Mouse (Mus musculus) layer of hippocampus, adult 8-10 months (tissue): ENCODE measurements around the gene Adig. TPM values are rescaled to one million over a fixed set of nuclear protein-coding genes. Genes with fewer than 3 reads are reported as not detected.
A peak's percentile ranks its signal among the peaks of the same experiment; 100 is the strongest.

Experiments used
- DNase-seq, 2 experiments: peaks; one replicate each; pipeline ENCODE4 v3.0.0; 2022; ENCODE audit warnings: low spot score in 2 of 2
- total RNA-seq, 4 experiments: library from RNA; stranded (reverse); gene quantifications; 2 replicates each; pipeline ENCODE4 v1.2.4; 2022

Adig gene
- total RNA-seq, 4 experiments from 2014 or later = not detected

DNA sequence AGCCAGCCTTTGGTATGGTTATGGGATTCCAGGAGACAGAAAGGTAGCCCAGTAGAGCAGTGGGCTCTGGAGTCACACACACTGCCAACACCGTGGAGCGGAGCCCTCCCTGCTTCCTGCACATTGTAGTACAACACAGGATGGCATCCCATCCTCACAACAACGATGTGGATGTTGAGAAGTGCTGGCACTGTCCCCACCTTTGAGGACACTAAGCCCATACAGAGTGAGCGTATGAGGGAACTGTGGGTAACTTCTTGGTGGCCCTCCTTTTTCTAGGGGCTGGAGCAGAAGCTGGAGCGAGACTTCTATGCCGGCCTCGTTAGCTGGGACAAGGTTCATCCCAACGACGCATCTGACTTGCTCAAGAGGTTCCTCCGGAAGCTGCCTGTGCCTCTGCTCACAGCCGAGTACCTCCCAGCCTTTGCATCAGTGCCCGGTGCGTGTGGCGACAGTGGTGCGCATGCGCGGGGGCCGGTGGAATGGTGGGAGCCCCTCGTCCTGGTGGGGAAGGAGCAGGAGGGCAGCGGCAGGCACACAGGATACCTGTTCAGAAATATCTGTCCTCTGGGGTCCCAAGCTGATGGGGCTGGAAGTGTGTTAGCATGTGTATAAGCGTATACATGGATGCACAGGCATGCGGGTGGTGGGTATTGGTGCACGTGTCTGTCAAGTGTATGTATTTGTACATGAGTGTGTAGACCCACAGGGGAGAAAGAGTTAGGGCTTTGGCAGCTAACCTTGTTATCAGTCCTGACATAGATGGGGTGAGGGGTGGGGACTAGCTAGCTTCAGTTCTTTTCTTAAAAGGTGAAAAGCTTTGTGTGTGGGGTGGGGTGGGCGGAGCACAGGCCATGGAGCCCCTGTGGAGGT lies 37.3 kb downstream of the Adig start:
- no peak for DNase-seq

DNA sequence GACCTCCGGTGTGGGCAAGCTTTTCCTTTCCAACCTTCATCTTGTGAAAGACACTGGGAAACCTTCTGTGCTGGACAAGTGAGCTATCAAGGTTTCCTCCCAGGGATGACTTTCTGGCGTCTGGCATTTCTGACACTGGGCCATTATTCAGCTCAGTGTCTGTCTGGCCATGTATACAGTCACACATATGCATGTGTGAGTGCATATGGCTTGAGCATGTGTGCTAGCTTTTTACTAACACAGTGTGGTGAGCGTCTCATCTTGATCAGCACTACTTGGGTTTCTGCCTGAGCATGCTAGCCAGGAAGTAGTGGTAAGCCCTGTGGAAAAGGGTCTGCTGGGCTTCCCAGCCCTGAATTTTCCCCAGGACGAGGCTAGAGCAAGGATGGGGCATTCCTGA lies 38.9 kb downstream of the Adig start:
- DNase-seq = no peak

- no peak for DNase-seq
Observed at GRCm38 (mm10) chr2:158545266-158545665, 42.9 kb downstream of the Adig start.

DNA sequence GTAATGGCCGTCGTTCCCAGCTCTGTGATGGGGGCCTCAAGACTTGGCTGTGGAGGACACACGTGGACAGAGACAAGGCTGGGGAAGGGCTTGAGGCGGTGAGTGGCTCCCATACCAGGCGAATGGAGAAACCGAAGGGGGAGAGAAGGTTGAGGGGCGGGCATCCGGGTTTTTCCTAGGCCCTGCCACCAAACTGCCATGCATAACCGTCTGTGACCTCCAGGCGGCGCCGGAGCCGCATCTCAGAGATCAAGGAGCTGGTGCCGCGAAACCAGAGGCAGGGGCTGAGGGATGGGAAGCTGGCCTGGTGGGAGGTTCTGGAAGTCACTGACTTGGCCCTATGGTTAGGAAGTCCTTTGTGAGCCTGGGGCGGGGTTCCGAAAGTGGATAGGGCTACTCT lies 44.3 kb downstream of the Adig start:
- DNase-seq = peak; percentile 54 to 81

DNA sequence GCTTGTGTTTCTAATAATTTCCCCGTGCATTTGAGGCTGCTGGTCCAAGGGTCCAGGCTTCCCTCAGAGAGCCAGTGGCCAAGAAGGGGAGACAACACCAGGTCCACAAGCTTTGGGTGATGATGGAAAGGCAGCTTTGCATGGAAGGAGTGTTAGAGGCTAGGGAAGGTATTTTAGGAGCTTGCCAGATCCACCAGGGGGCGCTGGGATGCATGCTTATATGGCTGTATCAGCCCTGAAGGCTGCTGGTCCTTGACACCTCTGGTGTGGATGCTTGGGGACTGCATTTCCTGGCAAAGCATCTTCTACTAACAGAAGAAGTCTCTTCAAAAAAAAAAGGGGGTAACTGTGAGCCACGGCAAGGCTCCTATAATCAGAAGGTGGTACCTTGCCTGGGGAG lies 47.7 kb downstream of the Adig start:
- peak; percentile 61 to 80 for DNase-seq

DNA sequence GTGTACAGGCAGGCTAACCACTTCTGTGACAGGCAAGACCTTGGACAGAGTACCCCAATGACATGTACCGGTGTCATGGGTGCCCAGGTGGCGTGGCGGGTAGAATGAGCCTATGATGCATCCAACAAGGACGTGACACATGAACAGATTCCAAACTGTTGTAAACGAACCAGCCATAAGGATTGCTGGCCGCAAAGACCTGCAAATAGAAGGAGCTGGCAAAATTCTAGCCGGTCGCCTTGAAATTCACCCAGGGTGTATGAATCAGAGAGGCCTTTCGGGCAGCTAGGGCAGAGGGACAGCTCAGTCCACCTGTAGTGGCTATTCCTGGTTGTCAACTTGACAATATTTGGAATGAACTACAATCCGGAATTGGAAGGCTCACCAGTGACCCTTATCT lies 52.0 kb downstream of the Adig start:
- no peak for DNase-seq

- no peak for DNase-seq
Observed at GRCm38 (mm10) chr2:158555252-158555651, 52.8 kb downstream of the Adig start.

DNA sequence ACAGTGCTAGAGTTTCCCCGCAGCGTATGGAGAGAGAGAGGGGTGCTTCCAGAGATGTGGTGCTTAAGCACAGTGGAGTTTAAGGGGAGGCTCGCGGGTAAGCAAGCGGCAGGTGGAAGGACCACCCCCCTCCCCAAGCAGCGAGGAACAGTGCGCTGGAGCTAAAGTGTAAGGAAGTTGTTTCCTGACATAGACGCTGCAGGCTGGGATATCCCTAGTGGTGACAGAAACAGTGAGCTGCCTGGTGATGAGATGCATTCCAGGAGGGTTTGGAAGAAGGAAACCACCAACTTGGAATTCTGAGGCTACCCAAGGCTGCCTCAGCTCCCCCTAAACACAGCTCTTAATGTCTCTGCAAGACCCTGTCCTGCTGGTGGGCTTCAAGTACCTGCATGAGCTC lies 53.4 kb downstream of the Adig start:
- DNase-seq = no peak

DNA sequence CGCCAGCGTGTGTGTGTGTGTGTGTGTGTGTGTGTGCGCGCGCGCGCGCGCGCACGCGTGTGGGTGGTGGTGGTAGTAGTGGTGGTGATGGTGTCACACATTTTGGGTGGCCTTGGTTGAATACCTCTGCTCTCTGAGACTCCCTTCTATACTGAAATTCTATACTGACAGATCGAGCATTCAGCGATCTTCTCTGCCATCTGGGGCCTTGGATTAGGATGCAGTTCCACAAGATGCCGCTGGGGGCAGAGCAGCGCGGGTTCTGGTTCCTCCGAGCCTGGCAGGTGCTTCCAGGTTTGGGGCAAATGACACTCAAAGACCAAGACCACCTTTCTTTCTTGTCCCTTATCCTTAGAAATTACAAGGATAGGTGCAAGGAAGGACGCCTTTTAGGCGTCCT lies 53.8 kb downstream of the Adig start:
- peak; percentile 41 to 82 for DNase-seq

GRCm38 (mm10) chr2:158556750-158557149 lies 54.3 kb downstream of the Adig start:
- no peak for DNase-seq

Other genes with a start within 250 kb of the Adig start
- gene Bpi, start 244.5 kb upstream of the Adig start, total RNA-seq = not detected
- 1 to 10 TPM; 2.1 to 2.9 (median 2.6) TPM for gene Lbp, start 196.1 kb upstream of the Adig start, total RNA-seq
- 100 to 1,000 TPM; 519 to 896 (median 704) TPM for gene Snhg11, start 127.0 kb upstream of the Adig start, total RNA-seq
- gene Ralgapb, start 92.8 kb upstream of the Adig start, total RNA-seq = 100 to 1,000 TPM in 1 of 4 experiments, 10 to 100 TPM in 3; 83.1 to 102 (median 93.3) TPM
- gene Arhgap40, start 10.2 kb downstream of the Adig start, total RNA-seq = under 1 TPM in 1 of 4 experiments, not detected in 3; 0.56 TPM
- gene Slc32a1, start 108.2 kb downstream of the Adig start, total RNA-seq = 10 to 100 TPM; 62.7 to 69.9 (median 64.8) TPM
- gene Actr5, start 122.3 kb downstream of the Adig start, total RNA-seq = 10 to 100 TPM; 14.3 to 15.1 (median 14.7) TPM
- gene Ppp1r16b, start 162.8 kb downstream of the Adig start, total RNA-seq = 100 to 1,000 TPM; 118 to 142 (median 128) TPM